Mouse (Mus musculus) liver, adult 2 months (tissue): ENCODE measurements at regions not wholly inside any gene's neighbourhood (a gene's known extent, or its start where the extent isn't known, plus 50 kb on each side); places are given as distances from the start of the nearest gene placed in this dataset.

Source experiments
- DNase-seq: peaks from one replicate; pipeline ENCODE4 v3.0.0-alpha.2; 2011; ENCODE audit warnings: low read depth, low spot score; ENCODE audit errors: extremely low read depth
- H3K27ac ChIP-seq: fragments of 200-500 bp; replicated peaks from 2 replicates; pipeline ENCODE4 v1.5.1; 2012; ENCODE audit warnings: low read depth, mild to moderate bottlenecking, control low read depth, inconsistent platforms, low read length; ENCODE audit not compliant: insufficient read depth
- H3K27me3 ChIP-seq: fragments of 200-500 bp; 2 replicates; pipeline ENCODE4 v1.6.1; 2012; ENCODE audit warnings: mild to moderate bottlenecking, moderate library complexity, low read length, inconsistent platforms; ENCODE audit not compliant: control insufficient read depth, insufficient read depth
- H3K36me3 ChIP-seq: fragments of 200-500 bp; 2 replicates; pipeline ENCODE4 v1.6.1; 2012; ENCODE audit warnings: low read length, inconsistent platforms; ENCODE audit not compliant: control insufficient read depth, insufficient read depth
- H3K4me1 ChIP-seq: fragments of 200-500 bp; 2 replicates; pipeline ENCODE4 v1.6.1; 2011; ENCODE audit warnings: low read length; ENCODE audit not compliant: control insufficient read depth, insufficient read depth
- H3K4me3 ChIP-seq: fragments of 200-500 bp; 2 replicates; pipeline ENCODE4 v1.5.1; 2011; ENCODE audit warnings: low read depth, mild to moderate bottlenecking, control low read depth, low read length, moderate library complexity; ENCODE audit not compliant: insufficient read depth
- H3K79me2 ChIP-seq: fragments of 200-500 bp; 2 replicates; pipeline ENCODE4 v1.6.1; 2012; ENCODE audit warnings: inconsistent platforms, mild to moderate bottlenecking, low read length, moderate library complexity; ENCODE audit not compliant: control insufficient read depth, insufficient read depth
- H3K9ac ChIP-seq: fragments of 200-500 bp; 2 replicates; pipeline ENCODE4 v1.6.1; 2012; ENCODE audit warnings: low read depth, mild to moderate bottlenecking, control low read depth, inconsistent platforms, low read length
- CTCF ChIP-seq: fragments of 200-500 bp; IDR thresholded peaks from 2 replicates; pipeline ENCODE4 v1.5.1; 2011; ENCODE audit warnings: low read depth, low read length, control low read depth
- POLR2A ChIP-seq: fragments of 200-500 bp; IDR thresholded peaks from 2 replicates; pipeline ENCODE4 v1.6.1; 2011; ENCODE audit warnings: low read length, control low read depth; ENCODE audit not compliant: insufficient read depth; ENCODE audit errors: extremely low read depth
- WGBS: fragments of 180-500 bp; shearing (Covaris S2); methylation state at CpG from one replicate; pipeline ENCODE4 v1.1.7; 2018; 5-methylcytosine and 5-hydroxymethylcytosine counted together

DNA sequence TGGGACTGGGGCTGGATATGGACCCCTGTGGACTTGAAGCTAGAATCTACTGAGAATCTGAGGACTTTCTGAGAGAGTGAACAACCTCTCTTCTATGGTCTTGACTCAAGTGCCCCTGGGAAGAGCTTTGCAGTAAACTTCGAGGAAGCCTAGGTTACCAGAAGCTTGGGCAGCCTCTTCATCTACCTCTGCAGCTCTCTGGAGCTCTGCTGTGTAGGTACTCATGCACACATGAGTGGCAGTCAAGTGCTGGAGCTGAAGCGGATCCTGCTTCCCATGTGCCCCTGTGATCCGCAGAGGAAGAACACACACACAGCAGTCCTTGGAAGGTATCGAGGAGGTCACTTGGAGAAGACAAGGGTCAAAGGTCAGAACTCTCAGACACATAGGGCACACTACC, 248.2 kb upstream of the Irx1 start:
- no peaks in the 10 kb centered on the region for H3K36me3 ChIP-seq
- no peak for TF ChIP-seq CTCF
- H3K79me2 ChIP-seq: no peaks in the 10 kb centered on the region
- H3K9ac ChIP-seq: no peak overlapping the region
- no peaks in the 10 kb centered on the region for H3K4me1 ChIP-seq
- DNase-seq: no peak
- no peak overlapping the region for H3K4me3 ChIP-seq
- WGBS: 86% methylated on average over 4 of the region's 4 CpGs
- no peak overlapping the region for H3K27ac ChIP-seq
- no peaks in the 10 kb centered on the region for H3K27me3 ChIP-seq

DNA sequence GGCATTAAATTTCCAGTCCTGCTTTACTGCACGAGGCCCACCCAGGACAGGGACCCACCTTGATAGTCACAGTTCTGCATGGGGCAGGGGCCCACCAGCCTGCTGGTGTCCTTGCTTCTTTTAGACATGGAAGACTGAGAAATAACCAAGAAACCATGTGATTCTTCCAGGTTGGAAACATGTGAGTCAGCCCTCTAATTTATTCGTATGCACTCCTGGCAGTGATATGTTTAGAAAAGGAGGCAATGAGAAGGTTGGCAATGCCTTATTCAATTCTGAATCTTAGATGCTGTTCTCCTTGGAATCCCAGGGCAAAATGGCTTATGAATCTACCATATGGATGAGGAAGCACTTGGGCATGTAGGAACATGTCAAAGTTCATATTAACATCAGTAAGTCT, 249.2 kb upstream of the Irx1 start:
- WGBS: 86% methylated on average over 2 of the region's 2 CpGs
- TF ChIP-seq CTCF (no peak), POLR2A (no peak)
- Histone ChIP-seq H3K27me3 (no peaks in the 10 kb centered on the region), H3K27ac (no peak overlapping the region), H3K4me1 (no peaks in the 10 kb centered on the region), H3K9ac (no peak overlapping the region), H3K79me2 (no peaks in the 10 kb centered on the region), H3K4me3 (no peak overlapping the region), H3K36me3 (no peaks in the 10 kb centered on the region)
- no peak for DNase-seq

DNA sequence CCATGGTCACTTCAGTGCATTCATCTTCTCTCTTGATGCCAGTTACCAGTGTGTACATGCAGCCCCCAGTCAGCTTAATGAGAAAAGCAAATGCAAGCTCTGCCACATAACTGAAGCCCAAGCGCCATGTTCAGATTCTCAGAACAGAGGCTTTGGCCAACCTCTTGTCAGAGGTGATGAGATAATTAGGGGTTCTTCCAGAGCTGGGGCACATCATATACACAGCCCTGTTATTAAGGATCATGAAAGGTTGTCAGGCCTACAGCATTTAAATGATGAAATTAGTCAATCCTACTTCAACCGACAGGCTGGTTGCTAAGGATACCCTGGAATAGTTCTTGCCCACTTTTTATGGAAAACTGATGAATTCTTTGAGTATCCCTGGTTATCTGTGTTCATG, 255.8 kb upstream of the Irx1 start:
- no peak overlapping the region for H3K9ac ChIP-seq
- no peaks in the 10 kb centered on the region for H3K79me2 ChIP-seq
- TF ChIP-seq CTCF (no peak), POLR2A (no peak)
- H3K36me3 ChIP-seq: no peaks in the 10 kb centered on the region
- no peaks in the 10 kb centered on the region for H3K27me3 ChIP-seq
- no peak overlapping the region for H3K4me3 ChIP-seq
- H3K4me1 ChIP-seq: no peaks in the 10 kb centered on the region
- no peak for DNase-seq
- H3K27ac ChIP-seq: no peak overlapping the region
- WGBS: 99% methylated on average over 2 of the region's 2 CpGs

DNA sequence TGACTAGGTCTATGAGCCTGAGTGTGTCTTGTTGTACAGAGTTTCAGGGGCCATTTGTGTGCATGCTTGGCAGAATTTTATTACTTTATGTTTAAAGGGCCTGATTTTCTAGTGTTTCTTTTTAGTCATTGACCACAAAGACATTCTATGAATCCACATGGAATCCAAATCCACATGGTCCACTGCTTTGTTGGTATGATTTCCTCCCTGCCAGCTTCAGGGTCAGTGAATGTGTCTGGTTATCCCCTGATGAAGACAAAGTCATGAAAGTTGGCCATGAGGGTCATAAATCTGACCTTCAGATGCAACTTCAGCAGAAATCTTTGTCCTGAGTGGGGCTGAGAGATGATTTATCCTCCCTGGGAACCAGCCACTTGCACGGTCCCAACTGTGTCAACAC, 263.6 kb upstream of the Irx1 start:
- DNase-seq: no peak
- Histone ChIP-seq H3K9ac (no peak overlapping the region), H3K36me3 (no peaks in the 10 kb centered on the region), H3K79me2 (no peaks in the 10 kb centered on the region), H3K27me3 (no peaks in the 10 kb centered on the region), H3K4me1 (no peaks in the 10 kb centered on the region), H3K4me3 (no peak overlapping the region), H3K27ac (no peak overlapping the region)
- TF ChIP-seq CTCF: no peak
- TF ChIP-seq POLR2A: no peak
- 90% methylated on average over 1 of the region's 1 CpGs for WGBS

DNA sequence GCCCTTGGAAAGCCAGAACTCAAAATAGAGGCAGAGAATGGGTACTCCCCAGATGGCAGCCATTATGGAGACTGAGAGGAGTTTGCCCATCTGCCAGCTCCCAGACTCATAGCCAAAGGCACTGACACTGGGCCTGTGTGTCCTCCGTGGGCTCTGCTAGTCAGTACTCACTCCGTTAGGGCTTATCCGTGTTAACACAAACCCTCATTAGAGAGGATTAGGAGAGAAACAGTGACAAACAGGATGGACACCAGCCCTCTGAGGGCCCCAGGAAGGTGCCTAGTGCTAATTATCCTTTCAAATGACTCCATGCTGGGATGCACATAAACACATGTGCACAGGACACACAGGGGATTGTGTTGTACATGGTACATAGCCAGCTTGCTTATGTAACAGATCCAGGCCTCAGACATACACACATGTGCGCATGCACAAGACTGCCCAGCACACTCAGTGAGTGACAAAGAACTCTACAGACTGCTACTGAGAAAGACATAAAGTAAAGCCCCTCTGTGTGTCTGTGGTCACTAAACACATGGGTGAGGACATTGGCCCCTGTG, 267.6 kb upstream of the Irx1 start:
- no peak for DNase-seq
- TF ChIP-seq CTCF: no peak
- no peak for TF ChIP-seq POLR2A
- 80% methylated on average over 4 of the region's 4 CpGs for WGBS
- Histone ChIP-seq H3K9ac (no peak overlapping the region), H3K36me3 (no peaks in the 10 kb centered on the region), H3K4me3 (no peak overlapping the region), H3K27ac (no peak overlapping the region), H3K27me3 (no peaks in the 10 kb centered on the region), H3K79me2 (no peaks in the 10 kb centered on the region), H3K4me1 (no peaks in the 10 kb centered on the region)

- Histone ChIP-seq H3K27ac (no peak overlapping the region), H3K79me2 (no peaks in the 10 kb centered on the region), H3K4me3 (no peak overlapping the region), H3K36me3 (no peaks in the 10 kb centered on the region), H3K9ac (no peak overlapping the region), H3K4me1 (no peaks in the 10 kb centered on the region), H3K27me3 (no peaks in the 10 kb centered on the region)
- DNase-seq: no peak
- TF ChIP-seq POLR2A (no peak), CTCF (no peak)
Observed at GRCm38 (mm10) chr13:72232080-72232479, 268.6 kb upstream of the Irx1 start.
